Mouse (Mus musculus) urinary bladder, adult 2 months (tissue): Measurements from ENCODE around the gene Gas7. TPM values are rescaled to one million over a fixed set of nuclear protein-coding genes. Genes with fewer than 3 reads are reported as not detected.
A peak's percentile ranks its signal among the peaks of the same experiment; 100 is the strongest.

Source experiments
- DNase-seq: peaks from one replicate; pipeline ENCODE4 v3.0.0; 2022; ENCODE audit warnings: low spot score
- polyA plus RNA-seq: library from polyadenylated mRNA; depleted of rRNA; stranded (reverse); fragments of >200 nt; gene quantifications from 2 replicates; pipeline ENCODE4 v1.2.3, GENCODE M21; 2012; rRNA removed

The Gas7 gene
- polyA plus RNA-seq = 10.5 and 16.2 TPM in 2 replicates

- DNase-seq = peak; percentile 42
Observed at GRCm38 (mm10) chr11:67454874-67455526, at the start of gene Gas7. TSS of gene Gas7 (plus strand) at chr11:67455437.

DNA sequence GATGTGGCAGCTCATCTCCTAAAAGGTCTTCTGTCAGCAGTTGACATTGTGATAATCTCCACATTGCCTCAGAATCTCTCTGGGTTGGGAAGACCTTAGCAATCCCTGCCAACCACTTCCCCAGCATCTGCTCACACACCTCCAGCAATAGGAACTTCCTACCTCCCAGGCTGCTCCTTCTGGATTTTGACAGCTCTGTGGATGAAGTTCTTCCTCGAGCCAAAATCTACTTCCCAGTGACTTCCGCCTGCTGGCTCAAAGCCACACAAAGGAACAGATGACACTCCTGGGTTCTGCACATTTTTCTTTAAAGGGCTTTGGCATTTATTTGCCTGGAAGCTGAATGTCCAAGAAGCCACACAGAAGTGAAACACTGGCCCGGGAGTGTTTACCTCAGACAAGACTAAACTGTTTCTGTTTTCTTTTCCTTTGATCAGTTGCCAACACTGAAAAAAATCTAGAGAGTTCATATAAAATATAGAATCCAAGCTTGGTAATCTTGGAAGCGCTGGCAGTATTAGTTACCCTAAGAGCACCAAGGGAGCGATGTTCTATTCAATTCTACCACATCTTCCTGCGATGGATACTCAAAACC, 40.8 kb upstream of the Gas7 start:
- DNase-seq = no peak

DNA sequence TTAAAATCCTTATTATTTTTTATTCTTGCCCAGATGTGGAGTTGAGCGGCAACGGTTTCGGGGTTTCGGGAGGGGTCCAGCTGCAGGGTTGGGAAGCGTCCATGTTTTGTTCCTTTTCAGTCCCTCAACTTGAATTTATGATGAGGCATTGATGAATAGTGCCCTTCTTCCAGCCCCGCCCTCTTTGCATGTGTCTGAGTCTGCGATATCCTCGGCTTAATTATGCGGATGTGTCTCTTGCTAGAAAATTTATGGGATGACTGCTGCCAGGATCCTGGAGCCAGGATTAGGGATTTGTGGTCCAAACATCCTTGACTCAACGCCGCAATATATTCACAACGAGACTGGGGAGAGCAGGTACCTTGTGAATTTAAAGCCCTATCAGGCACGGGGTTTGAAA, 31.7 kb upstream of the Gas7 start:
- DNase-seq = no peak

DNA sequence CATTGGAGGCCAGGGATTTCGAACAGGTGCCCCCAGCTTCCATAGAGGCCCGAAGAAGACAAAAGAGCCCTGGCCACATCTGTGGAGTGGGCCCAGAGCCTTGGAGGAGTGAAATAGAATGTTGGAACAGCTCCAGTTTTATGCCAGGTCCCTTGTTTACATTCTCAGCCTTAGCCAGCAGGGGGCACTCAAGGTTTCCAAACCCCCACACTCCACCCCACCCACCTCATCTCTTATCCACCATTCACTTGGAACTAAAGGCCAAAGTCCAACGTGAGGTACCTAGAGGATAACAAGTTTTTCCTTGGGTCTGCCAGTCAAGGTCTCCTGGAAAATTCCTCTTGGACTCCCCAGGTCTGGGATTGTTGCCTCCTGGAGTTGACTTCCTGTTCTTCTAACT, 27.0 kb upstream of the Gas7 start:
- no peak for DNase-seq

DNA sequence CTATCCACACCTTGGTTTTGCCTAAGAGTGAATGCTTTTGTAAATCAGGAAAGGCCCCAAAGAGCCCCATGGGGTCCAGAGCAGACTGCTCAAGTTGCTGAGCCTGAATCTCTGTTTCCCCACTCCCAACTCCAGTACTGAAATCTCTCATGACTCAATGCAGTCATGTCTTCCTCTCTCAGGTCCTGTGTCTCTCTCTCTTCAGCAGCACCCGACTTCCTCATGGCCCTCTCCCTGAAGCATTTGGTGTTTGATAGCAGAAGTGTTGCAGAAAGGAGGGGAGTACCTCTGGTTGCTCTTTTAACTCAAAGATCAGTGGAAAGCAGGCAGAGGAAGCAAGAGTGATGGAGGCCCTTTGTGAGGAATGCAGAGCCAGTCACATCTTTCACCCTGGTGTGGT, 25.4 kb upstream of the Gas7 start:
- DNase-seq = no peak

DNA sequence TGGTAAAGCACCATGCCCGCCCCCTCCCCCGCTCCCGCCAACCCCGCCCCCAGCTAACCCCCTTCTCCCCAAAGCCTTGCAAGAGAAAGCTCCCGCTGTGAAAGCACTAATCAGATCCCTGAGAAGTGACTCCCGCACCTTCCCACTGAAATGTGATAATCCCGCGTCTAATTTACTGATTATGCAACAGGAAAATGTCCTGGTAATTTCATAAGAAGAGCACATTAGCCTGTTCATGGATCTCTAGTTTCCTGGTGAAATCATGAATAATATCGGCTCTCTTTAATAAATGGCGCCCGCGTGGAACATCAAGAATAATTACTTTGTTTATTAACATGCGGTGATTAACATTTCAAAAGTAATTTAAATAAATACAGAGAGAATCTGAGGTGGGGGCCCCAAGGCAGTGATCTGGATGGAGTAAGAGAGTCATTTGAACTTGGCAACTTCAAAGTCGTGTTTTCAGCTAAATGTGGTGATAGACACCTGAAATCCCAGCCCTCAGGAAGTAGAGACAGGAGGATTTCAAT, 24.1 kb upstream of the Gas7 start:
- DNase-seq = no peak

GRCm38 (mm10) chr11:67431864-67432263, 23.4 kb upstream of the Gas7 start:
- no peak for DNase-seq

DNA sequence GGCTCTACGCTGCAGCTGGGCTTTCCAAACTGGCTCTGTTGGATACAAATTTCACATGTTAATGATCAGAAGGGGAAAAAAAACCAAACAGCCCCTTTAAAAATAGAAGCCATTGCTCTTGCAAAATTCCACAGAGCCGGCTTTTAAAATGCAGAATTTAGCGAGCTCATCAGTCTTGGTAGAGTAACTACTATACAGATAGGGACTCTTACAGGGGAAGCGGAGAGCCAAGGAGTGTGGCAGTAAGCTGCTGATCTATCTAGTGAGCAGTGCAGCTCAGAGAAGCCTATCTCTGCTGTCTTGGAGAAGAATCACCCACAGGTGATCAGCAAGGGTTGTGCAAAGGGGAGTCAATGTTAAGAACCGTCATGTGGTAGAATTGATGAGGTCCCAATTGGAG, 21.5 kb upstream of the Gas7 start:
- DNase-seq = no peak

GRCm38 (mm10) chr11:67438746-67439145, 16.5 kb upstream of the Gas7 start:
- no peak for DNase-seq

- DNase-seq = no peak
Observed at GRCm38 (mm10) chr11:67445058-67445825, 10.0 kb upstream of the Gas7 start.

DNA sequence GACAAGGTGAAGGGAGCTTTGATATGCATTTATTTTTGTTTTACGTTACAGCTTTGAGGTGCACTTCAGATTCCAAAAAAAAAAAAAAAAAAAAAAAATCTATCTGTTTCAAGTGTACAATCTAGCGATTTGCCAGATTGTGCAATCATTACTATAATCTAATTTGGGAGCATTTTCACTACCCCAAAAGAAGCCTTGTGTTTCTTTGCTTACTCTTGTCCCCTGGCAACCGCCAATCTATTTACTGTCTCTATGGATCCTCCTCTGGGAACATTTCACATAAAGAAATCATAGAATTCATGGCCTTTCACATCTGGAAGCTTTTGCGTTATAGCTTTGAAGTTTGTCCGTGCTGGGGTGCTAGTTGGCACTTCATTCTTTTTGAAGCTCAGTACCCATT, 3.7 kb upstream of the Gas7 start:
- DNase-seq = no peak

GRCm38 (mm10) chr11:67455527-67455981, 317 bp downstream of the Gas7 start:
- peak; percentile 34 for DNase-seq

DNA sequence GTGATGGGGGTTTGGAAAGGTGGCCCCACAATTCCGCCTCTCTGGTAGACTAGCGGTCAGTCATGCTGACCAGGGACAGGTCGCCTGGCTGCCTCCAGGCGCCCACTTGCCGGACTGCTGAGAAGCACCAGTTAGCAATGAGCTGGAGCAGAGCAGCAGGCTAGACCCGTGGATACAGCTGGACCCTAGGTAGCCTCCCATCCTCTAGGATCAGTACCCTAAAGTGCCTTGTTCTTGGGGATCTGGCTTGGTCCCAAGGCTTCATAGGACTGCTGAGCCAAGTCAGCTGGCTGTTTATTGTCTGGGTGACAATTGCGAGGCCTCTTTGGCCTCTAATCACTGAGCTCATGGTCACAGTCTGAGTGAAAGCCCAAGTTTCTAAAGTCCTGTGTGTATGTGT, 792 bp downstream of the Gas7 start:
- no peak for DNase-seq

GRCm38 (mm10) chr11:67458171-67458570, 2.9 kb downstream of the Gas7 start:
- DNase-seq = no peak

DNA sequence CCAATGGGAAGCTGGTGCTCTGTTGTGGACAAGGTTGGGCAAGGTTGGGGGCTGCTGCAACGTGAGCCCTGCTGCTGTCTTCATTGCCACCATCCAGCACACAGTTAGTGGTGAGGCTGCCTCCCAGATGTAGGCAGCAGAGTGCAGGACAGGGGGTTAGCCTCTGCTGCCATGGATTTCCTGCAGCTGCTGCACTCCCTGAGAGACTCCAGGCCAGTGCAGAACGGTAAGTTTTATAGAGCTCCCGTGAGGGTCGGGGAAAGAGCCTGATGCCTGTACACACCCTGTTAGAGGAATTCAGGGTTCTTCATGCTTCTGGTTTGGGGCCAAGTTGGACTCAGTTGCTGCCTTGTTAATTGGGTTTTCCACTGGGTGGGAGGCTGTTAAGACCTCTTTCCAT, 11.9 kb downstream of the Gas7 start:
- DNase-seq = no peak

GRCm38 (mm10) chr11:67468846-67469245, 13.6 kb downstream of the Gas7 start:
- DNase-seq = no peak

GRCm38 (mm10) chr11:67474590-67474989, 19.4 kb downstream of the Gas7 start:
- DNase-seq = no peak

DNA sequence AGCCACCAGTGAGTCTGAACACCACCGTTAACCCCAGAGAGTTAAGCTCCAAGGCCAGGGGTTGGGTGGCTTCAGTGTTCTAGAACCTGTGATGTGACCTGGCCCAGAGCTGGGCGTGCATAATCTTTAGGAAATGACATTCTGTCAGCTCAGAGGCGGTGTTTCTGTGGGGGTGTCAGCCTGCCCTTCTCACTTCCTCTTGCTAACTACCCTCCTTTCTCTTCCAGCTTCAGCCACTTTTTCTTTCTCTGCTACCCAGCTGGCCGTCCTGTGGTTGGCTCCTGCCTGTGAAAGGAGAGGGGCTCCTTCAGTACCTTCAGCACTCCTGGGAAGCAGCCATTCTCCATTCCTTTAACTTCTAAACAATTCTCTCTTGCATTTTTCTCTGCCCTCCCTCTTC, 24.3 kb downstream of the Gas7 start:
- no peak for DNase-seq

- no peak for DNase-seq
Observed at GRCm38 (mm10) chr11:67480204-67480956, 25.1 kb downstream of the Gas7 start.

GRCm38 (mm10) chr11:67481691-67482090, 26.5 kb downstream of the Gas7 start:
- no peak for DNase-seq

DNA sequence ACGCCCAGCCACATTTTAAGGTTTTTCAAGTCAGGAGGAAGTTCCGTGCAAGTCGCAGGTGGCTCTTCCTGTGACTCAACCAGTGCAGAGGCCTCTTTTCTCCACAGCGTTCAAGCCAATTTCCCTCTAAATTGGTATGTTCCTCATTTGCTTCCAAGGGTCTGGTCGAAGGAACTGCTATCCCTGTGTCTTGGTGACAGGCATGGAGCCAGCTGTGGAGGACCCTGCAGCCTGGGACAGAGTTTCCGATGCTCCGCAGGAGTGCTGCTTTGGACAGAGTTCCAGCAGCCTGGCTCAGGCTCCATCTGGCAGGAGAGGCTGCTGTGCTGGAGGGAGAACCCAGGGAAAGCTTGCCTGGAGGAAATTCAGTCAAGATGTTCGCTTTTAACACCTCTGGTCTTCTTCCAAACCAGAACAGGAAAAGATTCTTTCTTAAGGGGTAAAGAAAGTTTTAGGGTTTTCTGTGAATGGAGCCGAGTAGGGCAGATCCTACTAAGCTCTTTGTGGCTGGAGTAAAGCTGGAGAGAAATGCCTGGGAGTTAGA, 27.1 kb downstream of the Gas7 start:
- no peak for DNase-seq

- DNase-seq = no peak
Observed at GRCm38 (mm10) chr11:67488156-67488555, 32.9 kb downstream of the Gas7 start.
